Mouse (Mus musculus) embryo, embryonic 9.5 days (tissue): ENCODE data around the gene Golph3.
A peak's percentile ranks its signal among the peaks of the same experiment; 100 is the strongest.
"Not testable (repeated sequence)": the region's sequence is repeated elsewhere in the genome, so short reads cannot be mapped to it uniquely, and the experiment has no call there.

Experiments
- DNase-seq: peaks from one replicate; pipeline ENCODE4 v3.0.0-alpha.2; 2017; ENCODE audit errors: extremely low spot score

Golph3 gene

DNA sequence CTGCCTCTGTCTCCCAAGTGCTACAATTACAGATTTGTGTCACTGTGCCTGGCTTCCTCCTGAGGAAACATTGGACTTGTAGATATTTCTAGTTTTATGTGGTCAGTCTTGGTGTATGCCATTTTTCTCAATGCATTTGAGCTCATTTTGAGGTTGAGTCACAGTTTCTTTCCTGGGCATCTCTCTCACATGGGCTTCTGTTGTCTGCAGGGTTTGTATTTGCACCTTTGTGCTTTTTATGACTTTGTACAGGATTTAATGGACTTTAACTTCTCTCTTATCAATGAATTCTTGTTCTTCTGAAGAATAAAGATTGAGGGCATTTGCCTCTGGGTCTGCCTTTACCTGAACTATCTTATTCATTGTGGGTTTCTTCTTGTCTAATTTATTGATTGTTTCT is 36.2 kb downstream of the Golph3 start:
- DNase-seq, result no peak

DNA sequence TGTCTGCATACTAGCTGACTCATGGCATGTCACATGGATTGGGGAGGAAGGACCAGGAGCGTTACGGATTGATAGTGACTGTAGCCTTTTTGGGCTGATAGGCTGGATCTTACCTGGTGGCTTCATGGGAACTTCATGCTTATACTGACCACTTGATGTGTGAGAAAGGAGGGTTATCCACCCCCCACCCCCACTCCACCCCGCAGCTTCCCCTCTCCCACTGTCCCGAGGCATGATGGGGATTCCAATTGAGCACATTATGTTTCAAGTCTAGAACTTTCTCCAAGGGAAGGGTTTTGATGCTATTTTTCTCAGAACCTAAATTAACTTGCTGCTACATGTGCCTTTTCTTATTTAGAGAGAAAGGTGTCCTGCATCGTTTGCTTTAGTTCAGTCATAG is 37.1 kb downstream of the Golph3 start:
- DNase-seq, result no peak

DNA sequence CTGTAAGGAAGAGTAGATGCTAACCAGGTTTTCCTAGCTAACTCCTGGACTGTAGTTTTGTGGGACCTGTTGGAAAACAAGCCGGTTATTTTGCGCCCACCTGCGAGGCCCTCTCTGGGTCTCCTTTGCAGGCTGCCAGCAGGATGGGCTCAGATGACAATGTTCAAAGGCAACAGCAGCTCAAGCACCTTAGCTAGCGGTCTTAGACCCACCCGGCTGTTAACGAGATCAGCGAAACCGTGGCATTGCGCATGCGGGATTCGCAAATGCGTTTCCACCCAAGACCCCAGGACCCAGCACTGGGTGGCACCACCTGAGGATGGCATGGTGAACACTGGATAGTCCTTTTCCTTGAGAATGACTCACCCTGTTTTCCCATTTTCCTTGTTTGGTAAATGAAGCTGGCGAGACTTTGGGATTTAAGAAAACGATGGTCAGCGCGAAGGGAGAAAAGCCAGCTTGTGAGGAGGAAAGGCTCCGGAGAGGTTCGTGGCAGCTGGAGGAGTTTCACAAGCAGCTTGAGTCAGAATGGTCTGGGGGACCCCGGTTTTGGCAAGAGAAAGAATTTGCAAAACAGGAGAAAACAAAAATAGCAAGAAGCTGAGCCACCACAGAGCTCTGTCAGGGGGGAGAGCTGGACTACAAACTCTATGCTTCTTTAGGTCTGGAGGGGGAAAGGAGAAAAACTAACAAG is 39.4 kb downstream of the Golph3 start:
- DNase-seq, result no peak

DNA sequence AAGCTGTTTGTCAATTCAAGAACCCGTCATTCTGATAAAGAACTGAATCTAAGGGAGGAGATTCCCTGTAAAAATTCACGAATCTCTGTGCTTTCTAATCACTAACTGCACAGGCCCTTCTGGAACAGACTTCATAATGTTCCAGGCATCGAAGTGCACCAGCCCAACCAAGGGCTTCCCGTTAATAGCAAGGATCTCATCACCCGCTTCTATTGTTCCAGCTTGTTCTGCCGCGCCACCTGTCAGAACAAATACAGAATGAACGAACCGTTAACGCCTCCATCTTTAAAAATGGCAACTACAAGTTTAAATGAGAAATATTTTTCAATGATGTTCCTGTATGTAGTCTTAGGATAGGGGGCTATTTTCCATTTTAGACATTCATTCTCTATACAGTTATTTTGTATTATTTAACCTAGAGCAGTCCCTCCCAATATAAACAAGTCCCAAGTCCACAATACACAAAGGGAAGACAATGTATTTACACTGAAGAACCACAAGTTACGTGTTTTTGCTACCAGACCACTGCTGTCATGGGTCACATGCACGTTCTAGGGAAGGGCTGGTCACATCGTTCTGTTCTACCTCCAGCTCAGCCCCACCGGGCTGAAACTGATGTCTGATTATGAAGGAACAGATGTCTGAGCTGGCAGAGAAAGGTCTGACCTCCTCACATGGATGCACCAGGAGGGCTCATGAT is 40.9 kb downstream of the Golph3 start:
- no peak for DNase-seq

DNA sequence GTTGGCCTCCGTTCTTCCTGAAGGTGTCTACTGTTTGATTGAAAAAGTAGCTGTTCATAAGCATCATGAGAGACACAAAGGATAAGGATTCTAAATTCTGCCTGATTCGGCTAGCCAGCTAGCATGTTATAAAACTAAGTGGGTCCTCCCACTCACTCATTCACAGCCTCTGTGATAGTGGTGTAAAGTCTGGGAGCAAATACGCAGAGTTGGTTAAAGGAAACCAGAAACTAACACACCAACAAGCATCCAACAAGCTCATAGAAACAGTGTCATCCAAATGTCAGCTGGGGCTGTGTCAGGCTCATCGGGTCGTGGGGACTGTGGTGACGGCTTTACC is 41.4 kb downstream of the Golph3 start:
- no peak for DNase-seq

DNA sequence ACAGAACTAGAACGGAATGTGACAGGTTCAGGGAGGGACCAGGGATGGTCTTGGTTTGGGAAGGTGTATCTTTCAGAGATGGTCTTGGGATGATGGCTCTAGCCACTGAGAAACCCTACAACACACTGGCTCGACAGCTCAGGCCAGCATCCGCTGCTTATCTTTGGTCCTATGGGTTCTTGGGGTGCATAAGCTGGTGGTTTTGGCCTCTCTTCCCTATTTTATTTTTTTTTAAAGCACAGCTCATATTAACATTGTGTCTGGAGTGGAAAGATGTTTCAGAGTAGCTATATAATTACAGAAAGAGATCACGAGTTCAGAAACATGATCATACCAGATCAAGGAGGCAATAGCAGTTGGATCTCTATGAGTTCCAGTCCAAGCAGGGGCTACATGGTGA is 42.8 kb downstream of the Golph3 start:
- no peak for DNase-seq

DNA sequence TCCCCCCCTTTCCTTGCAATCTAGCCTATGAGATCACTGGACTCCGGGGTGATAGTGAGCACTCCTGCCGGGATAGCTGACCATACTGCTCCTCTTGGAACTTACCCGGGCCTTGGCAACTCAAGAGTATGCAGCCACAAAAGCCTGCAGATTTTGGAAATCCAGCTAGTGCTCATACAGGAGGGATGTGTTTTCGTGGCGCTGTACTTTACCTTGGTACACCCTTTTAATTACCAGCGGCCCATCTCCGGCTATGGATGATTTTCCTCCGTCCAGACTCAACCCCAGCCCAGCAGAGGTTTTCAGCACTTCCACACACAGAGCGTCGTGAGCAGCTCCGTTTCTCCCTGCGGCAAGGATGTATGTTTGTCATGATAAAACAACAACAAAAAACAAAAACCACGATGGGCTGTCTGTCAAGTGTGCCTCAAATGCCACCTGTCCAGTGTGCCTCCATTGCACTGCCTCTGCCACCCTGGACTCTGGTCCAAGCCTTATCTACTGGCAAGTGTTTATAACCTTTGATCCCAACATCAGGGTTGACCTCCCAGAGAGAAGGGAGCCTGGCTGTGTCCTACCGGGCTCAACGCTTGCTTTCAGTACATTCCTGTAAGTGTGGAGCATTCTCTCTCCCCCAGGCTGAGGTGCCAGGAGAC is 44.3 kb downstream of the Golph3 start:
- DNase-seq, result no peak

DNA sequence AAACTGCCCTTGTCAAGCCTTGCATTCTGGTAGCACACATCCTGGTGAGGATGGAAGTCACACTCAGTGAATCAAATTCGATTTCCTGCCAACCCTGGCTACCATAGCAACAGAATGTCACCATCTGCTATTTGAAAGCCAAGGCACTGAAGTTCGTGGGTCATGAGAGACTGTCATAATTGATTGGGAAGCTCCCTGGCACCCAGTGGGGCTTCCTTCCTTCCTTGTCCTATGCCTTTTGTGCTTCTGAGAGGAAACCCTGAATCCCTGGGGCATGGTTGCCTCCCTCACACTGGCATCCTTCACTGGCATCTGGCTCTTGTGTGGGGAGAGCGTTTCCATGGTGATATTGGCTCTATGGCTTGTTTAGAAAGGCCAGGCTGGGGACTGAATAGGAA is 44.8 kb downstream of the Golph3 start:
- DNase-seq, result peak; percentile 42

DNA sequence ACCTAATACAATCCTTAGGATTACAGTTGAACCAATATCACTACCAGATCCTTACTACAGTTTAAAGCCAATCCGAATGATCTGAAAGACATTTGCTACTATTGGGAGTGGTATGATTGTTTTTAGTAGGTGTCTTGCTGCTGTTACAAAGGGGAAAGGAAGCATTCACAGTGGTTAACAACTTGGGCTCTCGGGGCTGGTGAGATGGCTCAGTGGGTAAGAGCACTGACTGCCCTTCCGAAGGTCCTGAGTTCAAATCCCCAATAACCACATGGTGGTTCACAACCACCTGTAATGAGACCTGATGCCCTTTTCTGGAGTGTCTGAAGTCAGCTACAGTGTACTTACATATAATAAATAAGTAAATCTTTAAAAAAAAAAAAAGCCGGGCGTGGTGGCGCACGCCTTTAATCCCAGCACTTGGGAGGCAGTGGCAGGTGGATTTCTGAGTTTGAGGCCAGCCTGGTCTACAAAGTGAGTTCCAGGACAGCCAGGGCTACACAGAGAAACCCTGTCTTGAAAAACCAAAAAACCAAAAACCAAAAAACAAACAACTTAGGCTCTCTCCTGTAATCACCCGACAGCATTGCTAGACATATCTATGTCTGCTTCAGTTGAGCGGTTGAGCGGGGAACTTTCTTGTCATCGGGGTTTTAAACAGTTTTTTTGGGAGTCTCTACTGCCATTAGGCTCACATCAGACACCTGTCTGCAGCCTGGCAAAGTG is 45.5 kb downstream of the Golph3 start:
- DNase-seq, result not testable (repeated sequence)

DNA sequence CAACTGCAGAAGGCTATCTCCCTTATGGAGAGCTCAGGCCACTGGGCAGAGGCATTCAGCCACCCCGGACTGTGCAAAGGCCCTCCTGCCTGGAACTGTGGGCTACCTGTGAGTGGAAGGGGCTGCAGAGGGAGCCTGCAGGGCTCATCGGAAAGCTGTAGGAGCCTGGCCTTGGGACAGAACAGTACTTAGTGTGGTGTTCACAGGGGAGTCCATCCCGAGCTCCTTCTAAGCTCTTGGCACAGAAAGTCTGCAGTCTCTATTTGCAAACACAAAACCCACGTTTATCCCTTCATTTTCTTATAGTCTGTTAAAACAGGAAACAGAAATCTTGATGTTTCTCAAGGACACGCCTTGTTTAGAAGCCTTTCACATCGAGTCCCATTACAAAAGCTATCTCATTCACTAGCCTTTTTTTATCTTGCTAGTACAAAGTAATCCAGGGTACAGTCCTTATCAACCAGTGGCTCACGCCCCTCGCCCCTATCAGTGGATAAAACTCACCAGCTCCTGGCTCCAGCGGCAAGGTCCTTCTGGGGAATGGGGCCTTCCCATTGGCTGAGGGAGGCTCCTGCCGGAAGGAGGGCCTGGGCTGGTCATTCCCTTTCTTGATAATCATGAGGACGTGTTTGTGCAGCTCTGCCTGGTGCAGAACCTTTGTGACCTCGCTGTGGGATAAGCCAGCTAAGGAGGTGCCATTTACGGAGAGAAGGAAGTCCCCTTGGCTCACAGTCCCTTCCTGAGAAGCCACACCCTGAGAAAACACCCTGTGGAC is 46.2 kb downstream of the Golph3 start:
- peak; percentile 15 for DNase-seq

DNA sequence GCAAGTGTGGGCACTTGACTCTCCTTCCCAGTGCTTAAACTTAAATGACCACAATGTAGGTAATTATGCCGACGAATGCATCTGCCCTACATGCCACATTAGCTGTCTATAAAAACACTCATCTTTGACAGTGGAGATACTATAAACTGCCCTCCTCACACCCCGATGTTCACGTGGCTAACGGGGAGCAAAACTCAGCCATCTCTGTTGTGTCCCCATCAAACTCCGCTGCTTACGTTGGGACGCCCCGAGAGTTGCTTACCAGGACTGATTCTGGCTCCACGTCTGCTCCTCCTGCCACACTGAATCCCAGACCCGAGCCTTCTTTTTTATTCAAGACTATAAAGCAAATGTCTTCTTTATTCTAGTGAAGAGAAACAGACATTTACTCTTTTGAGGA is 47.1 kb downstream of the Golph3 start:
- no peak for DNase-seq

DNA sequence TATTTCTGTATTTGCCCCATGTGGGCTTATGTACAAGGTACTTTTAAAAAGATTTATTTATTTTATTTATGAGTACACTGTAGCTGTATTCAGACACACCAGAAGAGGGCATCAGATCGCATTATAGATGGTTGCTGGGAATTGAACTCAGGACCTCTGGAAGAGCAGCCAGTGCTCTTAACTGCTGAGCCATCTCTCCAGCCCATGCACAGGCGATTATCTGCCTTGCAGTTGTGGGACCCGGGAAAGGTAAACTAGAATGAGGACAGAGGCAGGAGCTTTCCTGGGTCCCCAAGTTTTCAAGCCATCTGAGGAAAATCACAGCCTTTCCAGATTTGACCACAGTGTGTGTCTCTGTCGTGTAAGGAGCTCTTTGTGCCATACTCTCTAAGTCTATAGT is 47.6 kb downstream of the Golph3 start:
- no peak for DNase-seq

DNA sequence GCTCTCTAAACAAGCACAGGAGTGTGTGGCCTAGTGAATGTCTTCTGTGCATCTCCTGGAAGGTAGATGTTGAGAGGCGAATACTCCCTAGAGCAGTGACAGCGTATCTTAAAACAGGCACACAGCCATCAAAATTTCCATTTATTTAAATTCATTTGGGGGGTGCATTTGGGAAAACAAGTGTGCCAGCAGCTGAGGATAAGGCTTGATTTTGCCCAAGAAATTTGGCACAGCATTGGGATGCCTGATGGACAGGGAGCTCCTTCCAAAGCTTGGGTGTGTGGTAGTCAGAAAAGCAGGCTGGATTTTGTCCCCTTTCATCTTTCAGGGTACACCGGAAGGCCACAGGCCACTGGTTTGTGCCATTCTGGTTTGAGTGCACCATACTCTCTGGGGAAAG is 48.8 kb downstream of the Golph3 start:
- DNase-seq, result no peak

DNA sequence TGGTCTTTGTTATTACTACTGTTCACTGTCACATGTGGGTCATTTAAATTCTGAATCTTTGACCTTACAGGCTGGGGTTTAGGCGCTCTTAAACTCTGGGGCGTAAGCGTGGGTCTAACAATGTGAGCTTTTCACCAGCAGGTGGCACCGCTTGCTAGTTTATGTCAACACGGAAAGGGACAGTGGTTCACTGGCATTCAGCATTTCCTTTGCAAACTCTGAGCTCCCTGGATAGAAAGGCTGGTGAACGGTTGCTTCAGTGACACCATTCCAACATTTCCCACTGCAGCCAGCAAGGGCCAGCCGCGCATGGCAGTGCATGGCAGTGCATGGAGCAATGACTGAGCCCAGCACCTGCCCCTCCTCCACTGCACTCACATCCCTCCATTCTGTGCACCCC is 49.9 kb downstream of the Golph3 start:
- peak; percentile 76 for DNase-seq

DNA sequence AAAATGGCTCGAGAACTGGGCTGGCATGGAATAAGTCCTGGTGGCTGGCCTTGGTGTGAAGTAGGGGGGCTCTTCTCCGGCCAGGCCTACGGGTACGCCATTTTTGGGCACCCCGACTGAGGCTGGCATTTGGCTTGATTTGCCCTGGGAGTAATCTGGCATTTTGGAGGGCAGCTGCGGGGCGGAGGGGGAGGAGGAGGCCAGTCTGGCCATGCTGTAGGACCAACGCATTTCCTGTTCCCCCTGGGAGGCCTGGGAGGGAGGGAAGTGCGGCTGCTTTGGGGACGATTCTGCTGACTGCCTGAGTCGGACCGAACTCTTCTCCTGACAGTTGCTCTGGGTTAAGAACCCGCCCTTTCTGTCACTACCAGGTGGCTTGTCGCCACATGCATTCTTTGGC is 52.2 kb downstream of the Golph3 start:
- no peak for DNase-seq

DNA sequence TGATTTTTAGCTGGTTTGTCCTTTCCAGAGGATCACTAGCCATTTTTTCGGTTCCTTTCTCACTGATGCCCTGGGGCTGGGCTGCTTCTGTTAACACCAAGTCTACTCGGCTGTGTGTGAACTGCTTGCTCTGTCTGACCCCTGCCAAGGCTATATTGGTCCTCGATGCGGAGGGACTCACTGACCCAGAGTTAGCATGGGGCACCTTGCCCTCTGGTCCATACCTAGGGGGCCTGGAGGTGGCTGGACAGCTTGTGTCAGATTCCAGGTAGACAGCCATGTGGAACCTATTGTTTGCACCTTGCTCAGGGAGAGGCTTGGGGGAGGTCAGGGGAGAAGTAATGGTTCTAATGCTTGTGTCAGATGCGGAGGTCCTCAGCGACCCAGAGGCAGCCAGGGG is 52.7 kb downstream of the Golph3 start:
- no peak for DNase-seq

DNA sequence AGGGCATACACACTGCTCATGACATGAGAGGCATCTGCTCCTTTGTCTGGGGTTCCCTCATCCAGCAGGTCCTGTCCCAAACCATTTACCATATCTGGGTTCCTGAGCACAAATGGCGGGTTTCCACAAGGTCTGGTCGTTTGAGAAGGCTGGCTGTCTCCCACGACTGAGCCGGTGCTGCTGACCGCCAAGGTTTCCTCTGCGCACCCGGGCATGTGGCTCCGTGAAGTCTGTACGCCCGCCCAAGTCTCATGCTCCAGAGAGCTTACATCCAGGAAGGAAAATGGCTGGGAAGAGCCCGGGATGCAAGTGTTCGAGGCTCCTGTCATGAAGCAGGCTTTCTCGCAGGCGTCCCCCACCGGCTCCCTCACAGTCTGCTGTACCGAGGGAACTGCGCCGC is 53.7 kb downstream of the Golph3 start:
- DNase-seq, result no peak

DNA sequence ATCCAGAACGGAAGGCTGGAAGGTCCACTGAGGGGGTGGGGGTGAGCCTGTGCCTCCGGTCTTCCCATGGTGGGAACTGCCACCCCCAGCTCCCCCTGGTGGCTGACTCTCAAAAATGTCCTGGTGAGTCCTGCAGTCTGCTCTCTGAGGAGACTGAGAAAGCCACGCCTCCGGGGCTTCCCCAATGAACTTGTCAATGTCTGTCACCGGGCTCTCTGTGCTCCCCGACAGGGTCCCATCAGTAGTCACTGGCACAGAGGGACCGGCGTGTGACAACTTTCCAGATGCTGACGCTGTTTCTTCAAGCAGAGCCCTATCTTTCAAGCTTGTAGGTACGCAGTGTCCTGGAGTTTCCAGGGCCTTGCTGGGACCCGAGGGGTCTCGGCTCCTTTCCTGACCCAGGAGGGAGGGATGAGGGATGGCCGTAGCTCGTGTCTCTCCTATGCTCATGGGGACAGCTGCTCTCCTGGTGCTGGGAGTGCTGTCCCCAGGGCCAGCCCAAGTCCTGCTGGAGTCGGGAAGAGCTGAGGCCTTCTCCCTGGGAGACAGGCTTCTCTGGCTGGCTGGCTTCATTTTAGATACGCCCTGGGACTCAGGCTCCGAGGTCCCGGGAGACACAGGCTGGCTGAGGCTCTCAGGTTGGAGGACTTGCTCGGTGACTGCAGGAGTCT is 54.5 kb downstream of the Golph3 start:
- peak; percentile 92 for DNase-seq

DNA sequence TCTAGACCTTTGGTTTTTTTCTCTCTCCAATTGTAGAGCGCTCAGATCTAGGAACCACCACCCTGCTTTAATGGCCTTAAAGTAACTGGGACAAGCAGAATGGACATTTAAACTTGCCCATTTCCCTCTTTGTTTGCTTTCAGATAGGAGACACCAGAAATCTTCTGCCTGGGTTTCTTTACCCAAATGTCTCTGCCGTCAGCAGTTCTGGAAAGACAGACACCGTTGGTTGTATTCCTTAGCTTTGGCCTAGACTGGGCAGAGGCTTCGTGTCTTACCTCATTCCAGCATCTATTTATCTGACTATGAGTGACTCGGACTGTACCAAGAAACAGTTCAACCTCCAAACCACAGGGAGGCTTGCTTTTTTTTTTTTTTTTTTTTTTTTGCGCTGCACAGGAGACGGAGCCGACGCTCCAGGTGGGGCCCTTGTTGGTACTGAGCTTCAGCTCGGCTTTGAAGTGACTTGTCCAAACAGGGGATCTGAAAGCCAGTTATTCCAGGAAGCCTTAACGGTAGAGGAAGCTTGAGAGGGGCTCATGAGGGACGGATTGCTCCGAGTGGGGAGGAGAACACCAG is 55.3 kb downstream of the Golph3 start:
- no peak for DNase-seq

DNA sequence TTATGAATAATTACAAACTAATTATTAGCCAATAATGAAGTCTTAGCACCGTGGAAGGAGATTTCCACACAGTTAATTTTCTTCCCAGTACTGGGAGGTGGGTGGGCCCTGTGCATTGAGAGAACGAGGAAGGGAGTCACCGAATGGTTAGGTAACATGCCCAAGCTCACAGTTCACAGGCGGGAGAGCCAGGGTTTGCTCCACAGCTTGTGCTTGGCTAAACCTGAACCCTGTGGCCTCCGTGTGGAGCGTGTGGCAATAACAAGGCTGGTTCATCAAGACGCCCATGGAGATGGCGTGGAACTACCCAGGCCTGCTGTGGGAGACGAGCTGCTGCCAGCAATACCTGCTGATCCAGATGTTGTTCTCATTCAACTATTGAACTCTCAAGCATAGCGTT is 56.5 kb downstream of the Golph3 start:
- no peak for DNase-seq

DNA sequence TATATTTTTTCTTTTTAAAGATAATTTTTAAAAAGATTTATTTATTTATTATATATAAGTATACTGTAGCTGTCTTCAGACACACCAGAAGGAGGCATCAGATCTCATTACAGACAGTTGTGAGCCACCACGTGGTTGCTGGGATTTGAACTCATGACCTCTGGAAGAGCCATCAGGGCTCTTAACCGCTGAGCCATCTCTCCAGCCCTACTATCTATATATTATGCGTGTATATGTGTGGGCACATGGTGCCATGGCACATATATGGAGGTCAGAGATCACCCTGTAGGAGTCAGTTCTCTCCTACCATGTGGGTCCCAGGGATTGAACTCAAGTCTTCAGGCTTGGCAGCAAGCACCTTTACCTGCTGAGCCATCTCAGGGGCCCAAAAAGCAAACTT is 58.8 kb downstream of the Golph3 start:
- DNase-seq, result no peak
